Mouse (Mus musculus) kidney, adult 11 months (tissue): ENCODE results near the gene Abca7.

Experiments
- DNase-seq: peaks from one replicate; pipeline ENCODE4 v3.0.0; 2022

Gene Abca7

DNA sequence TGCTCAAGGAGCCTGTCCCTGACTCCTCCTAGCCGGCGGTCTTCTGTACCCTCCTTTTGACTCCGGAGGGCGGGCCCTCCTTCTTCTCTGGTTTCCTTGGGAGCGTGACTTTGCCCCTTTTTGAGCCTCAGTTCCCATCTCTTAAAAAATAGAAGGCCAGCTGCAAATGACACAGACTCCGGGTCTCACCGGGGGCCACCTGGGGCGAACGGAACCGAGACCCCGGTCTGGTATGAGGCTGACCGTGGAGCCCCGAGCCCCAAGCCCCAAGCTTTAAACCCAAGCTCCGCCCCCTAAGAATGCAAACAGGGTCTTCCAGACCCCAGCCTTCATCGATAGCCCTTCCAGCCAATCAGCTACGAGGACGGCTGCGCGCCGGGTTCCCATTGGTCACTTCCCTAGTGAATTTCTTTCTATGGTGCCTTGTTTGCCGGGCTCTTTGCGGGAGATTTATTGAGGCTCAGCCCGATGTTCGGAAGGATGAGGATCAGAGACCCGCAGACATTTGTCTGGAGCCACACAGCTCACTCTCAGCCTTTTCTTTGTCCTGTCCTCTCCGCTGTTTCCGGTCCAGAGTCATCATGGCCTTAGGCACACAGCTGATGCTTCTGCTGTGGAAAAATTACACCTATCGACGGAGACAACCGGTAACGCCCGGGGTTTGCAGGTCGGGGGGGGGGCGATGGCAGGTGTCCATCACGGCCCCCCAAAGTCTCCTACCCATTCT, 903 bp downstream of the Abca7 start:
- peak; percentile 69 for DNase-seq

DNA sequence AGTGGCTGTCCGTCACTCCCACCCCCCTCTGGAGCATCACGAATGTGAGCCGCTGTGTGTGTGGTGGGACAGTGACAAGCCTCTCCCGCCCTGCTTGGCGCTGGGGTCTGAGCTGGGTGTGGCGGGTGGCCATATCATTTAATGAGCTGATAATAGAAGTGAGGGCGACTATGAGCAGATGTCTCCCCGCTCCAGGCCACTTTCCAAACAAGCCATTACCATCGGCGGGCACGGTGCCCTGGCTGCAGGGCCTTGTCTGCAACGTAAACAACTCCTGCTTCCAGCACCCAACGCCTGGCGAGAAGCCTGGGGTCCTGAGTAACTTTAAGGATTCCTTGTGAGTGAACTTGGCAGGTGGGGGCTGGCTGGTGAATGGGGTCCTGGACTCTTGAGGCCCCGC, 1.5 kb downstream of the Abca7 start:
- DNase-seq, result no peak

DNA sequence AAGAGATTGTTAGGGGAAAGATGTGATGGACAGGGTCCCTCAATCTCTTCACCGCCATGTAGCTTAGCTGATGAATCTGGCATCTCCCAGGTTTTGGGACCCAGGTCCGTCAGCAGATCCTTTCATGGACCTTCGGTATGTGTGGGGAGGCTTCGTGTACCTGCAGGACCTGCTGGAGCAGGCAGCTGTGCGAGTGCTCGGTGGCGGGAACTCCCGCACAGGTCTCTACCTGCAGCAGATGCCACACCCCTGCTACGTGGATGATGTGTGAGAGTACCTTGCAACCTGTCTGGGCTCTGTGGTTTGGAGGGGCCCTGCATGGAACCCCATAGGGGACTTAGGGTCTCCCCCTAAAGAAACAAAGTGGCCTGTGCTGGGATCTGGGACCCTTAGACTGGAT, 5.7 kb downstream of the Abca7 start:
- no peak for DNase-seq

DNA sequence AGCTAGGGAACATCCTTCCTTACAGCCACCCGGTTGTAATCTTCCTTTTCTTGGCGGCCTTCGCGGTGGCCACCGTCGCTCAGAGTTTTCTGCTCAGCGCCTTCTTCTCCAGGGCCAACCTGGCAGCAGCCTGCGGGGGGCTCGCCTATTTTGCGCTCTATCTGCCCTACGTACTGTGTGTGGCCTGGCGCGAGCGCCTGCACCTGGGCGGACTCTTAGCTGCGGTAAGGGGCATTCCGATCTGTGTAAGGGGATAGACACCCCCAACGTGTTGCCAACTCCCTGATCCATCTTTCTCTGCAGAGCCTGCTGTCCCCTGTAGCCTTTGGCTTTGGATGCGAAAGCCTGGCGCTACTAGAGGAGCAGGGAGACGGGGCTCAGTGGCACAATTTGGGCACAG, 6.5 kb downstream of the Abca7 start:
- no peak for DNase-seq

DNA sequence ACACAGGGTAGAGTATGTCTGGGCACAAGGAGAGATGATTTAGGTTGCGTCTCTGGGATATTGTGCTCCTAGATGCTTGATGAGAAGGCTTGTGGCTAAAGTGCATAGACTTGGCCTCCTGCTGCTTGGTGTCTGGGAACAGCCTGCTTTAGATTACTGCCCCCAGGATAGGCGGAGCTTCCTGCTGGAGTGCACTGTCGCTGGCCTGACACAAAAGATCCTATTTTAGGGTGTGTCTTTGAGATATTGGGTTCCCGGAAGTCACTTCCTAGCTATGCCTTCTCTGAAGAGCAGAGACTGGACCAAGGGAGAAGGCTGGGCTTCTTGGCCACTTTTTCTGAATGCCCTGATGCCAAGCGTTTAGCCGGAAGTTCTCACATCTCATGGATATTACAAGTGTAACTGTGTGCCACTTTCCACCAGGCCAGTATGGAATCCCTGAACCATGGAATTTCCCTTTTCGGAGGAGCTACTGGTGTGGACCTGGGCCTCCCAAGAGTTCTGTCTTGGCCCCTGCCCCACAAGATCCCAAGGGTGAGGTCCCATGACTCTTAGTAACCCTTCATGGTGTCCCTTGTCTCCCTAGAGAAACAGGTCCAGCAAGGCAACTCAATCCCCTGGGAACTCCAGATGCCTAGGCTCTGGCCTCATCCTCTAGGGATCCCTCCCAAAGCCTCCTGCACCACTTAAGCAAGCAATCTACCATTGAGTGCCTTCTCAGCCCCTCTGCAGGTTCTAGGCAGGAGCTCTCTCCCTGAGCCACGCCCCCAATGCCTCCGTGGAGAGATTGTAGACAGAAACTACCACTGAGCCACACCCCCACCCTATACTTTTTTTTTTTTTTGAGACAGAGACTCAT, 7.3 kb downstream of the Abca7 start:
- DNase-seq, result no peak

DNA sequence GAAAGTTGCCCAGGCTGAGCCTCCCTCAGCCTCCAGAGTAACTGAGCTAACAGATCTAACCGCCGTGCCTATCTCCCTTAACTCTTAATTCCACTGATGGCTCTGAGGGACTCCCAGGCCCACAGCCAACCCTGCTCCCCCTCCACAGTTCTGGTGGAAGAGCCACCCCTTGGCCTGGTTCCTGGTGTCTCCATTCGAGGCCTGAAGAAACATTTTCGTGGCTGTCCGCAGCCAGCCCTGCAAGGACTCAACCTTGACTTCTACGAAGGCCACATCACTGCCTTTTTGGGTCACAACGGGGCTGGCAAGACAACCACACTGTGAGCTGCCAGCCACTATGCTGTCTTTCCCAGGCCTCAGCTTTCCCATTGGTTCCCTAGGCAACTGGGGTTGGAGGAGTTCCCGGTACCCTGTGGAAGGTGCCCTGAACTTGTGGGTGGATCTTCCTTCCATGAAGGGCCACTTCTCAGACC, 8.0 kb downstream of the Abca7 start:
- DNase-seq, result no peak

DNA sequence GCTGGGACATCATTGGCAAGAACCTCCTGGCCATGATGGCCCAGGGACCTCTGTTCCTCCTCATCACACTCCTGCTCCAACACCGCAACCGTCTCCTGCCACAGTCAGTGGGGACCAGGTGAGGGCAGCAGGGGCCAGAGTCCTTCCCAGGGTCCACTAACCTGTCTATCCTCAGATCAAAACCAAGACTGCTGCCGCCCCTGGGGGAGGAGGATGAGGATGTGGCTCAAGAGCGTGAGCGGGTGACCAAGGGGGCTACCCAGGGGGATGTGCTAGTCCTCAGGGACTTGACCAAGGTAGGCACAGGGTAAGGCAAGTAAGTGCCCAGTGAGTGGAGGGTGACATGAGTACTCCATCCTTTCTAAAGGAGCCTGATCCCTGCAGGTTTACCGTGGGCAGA, 15.4 kb downstream of the Abca7 start:
- no peak for DNase-seq

DNA sequence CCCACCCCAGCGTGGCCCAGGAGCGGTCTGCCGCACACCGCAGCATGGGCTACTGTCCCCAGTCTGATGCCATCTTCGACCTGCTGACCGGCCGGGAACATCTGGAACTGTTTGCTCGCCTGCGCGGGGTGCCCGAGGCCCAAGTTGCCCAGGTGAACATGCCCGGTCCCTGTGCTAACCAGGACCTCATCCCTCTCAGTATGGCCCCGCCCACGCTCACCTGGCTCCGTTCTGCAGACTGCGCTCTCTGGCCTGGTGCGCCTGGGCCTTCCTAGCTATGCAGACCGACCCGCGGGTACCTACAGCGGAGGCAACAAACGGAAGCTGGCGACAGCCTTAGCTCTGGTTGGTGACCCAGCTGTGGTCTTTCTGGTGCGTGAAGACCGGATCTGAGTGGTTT, 17.3 kb downstream of the Abca7 start:
- DNase-seq, result no peak

DNA sequence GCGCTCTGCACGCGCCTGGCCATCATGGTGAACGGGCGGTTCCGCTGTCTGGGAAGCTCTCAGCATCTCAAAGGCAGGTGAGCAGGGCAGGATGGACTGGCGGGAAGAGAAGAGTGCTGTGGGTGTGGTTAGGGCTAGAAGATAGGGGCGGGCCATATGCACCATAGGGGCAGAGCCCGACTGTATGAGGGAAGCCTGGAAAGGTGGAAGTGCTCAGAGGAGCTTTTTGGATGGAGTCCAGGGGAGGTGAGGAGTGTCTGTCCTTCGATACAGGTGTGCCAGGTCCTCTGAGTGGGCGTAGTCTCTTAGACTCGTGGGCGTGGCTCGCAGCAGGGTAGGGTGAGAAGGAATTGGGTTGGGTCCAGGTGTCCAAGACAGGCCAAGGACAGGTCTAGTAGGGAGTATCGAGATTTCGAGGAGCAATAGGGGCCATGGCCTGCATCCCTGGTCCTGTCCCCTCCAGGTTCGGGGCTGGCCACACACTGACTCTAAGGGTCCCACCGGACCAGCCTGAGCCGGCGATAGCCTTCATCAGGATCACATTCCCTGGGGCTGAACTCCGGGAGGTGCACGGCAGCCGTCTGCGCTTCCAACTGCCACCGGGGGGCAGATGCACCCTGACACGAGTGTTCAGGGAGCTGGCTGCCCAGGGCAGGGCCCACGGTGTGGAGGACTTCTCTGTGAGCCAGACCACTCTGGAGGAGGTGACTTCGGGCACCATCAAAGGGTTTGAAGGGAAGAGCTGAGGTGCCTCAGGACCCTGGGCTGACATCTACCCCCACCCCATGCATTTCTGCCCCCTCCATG, 18.4 kb downstream of the Abca7 start:
- DNase-seq, result no peak

DNA sequence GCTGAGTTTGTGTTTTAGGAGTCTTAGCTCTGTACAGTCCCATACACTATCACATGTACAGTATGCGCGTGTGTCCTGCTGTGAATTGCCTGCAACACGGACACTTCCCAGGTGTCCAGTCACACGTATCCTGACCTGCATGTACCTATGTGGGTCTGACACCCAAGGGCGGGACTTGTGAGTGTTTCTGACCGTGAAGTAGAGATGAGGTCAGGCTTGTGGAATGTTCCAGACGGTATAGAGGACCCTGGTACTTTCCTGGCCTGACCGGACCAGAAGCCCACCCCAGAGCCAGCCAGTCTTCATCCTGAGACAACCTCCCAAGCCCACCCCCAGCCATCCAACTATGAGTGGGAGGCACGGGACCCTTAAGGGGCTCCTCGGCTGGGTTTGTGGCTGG, 19.3 kb downstream of the Abca7 start:
- DNase-seq, result no peak

DNA sequence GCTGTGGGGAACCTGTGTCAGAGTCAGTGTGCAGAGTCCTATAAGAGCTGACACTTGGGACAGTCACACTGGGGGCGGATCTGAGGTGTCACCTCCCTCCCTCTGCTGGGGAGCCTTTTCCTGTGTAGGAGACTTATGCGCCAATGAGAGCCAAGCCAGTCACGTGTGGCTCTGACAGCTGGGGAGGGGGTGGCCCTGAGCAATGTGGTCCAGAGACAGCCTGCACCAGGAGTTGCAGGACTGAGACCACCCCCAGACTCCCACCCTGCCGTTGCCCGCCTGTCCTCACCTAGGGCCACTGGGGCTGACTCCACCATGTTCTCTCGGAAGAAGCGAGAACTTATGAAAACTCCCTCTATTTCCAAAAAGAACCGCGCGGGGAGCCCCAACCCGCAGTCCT, 20.2 kb downstream of the Abca7 start, which contains the start of gene Arhgap45:
Gene Arhgap45 (plus strand): TSS at position 143 of the 400 bp plus-strand sequence.
- no peak for DNase-seq

DNA sequence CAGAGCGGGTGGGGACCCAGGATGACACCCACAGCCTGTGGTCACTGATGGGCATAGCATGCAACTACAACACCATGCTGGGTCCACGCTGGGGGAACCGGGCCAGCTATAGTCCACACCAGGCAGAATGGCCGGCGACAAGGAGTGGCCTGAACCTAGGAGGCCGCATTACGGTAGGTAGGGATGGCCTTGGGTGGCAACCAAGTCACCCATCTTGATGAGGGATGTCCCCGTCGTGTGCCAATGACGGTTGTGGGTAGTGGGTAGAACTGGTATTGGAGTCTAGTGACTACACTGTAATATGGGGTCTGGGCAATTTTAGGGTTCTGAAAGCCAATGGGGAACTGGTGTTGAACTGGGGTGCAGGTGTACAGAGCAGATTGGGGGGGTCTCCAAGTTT, 20.6 kb downstream of the Abca7 start:
- no peak for DNase-seq

DNA sequence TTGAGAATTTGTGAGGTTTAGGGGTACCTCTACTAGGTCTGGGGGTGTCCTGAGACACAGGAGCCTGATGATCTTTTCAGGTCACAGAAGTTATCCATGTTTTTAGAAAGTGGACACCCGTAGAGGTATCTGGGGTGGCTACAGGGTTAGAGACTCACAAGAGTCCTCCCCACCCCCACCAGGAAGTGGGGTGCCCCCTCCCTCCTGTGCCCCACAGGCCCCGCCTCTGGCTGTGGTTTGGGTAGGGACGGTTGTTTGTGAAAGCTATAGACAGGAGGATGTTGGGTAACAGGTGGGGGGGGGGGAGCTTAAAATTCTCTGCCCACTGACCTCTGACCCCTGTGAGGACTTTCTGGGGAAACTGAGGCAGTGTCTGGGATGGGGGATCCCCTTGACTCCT, 21.1 kb downstream of the Abca7 start:
- no peak for DNase-seq

DNA sequence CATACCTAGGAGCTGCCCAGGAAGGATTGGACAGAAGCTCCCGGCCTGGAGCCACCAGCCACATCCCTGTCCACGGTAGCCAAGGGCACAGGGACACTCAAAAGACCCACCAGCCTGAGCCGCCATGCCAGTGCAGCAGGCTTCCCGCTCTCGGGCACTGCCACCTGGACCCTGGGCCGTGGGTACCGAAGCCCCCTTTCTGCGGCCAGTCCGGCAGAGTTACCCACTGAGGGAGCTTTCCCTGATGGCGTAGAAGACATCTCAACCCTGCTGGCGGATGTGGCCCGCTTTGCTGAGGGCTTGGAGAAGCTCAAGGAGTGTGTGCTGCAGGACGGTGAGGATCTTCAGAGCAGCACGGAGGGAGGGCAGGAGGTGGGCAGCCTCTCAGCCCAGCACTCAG, 21.5 kb downstream of the Abca7 start:
- no peak for DNase-seq

DNA sequence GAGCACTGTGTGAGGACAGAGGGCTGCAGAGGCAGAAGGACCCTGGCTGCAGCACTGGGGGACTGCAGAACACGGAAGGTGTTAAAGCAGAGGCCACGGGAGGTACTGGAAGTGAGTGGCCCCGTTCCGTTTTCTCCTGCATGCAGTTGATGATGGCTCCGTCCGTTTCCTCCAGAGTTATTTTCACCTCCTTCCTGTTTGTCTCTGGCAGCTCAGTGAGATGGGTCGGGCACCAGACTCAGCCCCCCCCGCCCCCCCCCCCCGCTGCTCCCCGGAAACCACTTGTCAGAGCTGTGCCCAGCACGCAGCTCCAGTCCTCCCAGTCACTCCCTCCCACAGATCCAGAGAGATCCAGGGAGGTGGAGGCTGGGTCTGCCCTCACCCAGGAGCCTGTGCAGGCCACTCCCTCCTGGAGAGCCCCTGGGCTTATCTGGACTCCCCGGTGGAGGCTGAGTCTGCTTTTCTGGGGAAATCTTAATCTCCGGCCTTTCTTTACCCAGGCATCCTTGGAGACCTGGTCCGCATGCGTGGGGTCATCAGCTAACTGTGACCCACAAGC, 22.5 kb downstream of the Abca7 start:
- DNase-seq, result peak; percentile 24

DNA sequence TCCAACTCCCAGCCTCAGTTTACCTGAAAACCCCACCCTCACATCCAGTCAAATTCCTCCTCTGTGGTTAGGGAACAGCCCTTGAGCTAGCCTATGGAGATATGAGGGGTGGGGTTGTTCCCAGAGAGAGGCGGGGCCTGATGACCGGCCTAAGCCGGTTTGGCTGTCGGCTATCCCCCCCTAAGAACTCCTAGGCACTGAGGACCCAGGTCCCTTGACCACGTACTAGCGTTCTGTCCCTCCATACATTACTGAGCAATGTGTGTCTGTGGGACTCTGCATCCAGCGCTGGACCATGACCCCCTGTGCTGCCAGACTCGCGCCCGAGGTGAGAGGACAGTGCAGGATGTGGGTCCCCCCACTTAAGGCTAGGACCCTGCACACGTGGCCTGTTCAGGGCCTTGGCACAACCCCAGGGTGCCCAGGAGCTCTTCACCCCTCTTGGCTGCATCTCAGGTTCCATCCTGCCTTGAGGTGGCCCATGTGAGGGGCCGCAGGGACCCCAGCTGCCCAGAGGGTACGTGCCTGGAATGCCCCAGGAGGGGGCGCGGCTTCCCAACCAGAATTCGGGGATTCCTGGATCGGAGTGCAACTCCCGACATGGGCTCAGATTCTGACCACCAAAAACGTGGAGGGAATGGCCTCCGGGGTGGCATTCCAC, 23.3 kb downstream of the Abca7 start:
- no peak for DNase-seq

DNA sequence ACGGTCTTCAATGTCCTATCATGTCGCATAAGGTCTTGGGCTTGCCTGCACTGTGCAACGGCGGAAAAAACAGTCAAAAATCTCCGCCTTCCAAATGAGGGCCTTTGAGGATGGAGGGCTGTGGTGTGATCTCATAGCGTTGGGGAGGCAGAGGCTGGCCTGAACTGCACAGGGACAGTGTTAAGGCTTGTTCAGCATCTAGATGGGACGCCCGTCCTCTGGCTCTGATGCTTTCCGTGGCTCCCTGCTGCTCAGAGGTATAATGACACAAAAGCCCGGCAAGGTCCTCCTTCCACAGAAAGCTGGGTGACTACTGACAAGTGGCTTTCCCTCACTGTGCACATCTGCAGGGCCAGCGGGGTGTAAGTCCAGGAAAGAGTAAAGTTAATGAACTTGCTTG, 23.9 kb downstream of the Abca7 start:
- DNase-seq, result no peak

DNA sequence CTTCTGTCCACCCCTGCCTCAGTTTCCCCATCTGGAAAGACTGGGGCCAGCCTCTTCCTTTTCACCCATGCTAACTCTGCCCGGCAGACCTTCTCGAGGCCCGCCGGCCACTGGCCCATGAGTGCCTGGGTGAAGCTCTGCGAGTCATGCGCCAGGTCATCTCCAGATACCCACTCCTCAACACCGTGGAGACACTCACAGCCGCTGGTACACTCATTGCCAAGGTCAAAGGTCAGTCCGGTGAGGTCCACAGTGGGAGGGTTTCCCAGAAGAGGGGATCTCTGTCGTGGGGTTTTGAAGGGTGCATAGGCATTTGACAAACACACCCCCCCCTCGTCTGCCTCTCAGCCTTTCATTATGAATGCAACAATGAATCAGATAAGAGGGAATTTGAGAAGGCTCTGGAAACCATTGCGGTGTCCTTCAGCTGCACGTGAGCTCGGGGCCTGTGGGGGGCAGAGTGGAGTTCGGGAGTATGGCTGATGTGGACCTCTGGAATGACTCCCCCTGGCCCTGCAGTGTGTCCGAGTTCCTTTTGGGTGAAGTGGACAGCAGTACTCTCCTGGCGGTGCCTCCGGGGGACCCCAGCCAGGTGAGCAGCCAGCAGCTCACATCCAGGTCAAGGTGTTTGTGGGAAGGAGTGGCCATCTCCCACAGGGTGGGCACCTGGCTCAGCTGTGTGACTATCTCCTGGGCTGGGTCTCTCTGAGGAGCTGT, 24.5 kb downstream of the Abca7 start:
- no peak for DNase-seq

DNA sequence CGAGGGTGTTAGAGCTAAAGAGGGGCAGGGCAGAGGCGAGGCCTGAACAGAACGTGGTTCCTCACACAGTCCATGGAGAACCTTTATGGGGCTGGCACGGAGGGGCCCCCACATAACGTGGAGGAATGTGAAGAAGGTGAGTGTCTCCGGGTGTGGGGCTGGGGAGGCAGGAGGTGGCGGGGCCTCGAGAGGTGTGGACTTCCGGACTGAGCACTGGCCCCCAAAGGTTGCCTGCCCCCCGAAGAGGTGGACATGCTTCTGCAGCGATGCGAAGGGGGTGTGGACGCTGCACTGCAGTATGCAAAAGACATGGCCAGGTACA, 25.0 kb downstream of the Abca7 start:
- no peak for DNase-seq

DNA sequence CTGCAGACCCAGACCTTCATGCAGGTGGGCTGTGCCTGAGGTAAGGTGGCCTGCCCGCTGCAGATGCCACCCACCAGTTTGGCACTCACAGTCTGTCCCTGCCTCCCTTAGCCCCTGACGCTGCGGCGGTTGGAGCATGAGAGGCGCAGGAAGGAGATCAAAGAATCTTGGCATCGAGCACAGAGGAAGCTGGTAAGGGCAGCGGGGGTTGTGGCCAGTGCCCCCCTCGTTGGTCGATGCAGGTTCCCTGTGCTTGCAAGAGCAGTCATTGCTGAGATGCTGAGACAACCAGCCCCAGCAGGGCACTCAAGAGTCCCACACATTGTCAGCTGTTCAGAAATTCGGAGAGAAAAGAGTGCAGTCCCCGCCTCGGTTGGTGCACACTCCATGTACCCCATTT, 25.9 kb downstream of the Abca7 start:
- DNase-seq, result no peak

DNA sequence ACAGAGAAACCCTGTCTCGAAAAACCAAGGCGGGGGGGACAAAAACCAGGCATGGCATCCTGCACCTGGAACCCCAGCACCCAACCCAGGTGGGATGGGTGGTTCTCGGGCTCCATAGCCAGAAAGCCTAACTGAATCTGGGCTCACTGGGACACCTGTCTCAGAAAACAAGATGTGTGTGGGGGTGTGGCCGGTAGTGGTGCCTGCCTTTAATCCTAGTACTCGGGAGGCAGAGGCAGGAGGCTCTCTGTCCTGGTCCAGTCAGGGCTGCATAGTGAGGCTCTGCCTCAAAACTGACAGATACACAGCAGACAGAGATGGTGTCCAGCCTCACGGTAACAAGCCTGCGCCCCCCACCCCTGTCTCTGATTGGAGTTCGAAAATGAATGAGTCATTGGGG, 26.5 kb downstream of the Abca7 start:
- no peak for DNase-seq

DNA sequence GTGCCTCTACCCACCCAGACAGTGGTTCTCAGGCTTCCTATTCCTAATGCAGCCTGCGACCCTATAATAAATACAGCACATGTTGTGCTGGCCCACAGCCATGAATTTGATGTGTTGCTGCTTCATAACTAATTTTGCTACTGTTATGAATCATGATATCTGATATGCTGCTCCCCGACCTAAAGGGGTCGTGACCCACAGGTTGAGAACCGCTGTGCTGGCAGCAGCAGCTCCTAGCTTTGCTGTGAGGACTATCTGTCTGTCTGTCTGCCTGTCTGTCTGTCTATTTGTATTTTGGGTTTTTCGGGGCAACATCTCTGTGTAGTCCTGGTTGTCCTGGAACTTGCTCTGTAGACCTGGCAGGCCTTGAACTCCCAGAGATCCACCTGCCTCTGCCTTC, 27.5 kb downstream of the Abca7 start:
- DNase-seq, result no peak
